Mouse (Mus musculus): Measurements from ENCODE around the gene Rab2b.
"Not testable (repeated sequence)": the region's sequence is repeated elsewhere in the genome, so short reads cannot be mapped to it uniquely, and the experiment has no call there.

Gene Rab2b

DNA sequence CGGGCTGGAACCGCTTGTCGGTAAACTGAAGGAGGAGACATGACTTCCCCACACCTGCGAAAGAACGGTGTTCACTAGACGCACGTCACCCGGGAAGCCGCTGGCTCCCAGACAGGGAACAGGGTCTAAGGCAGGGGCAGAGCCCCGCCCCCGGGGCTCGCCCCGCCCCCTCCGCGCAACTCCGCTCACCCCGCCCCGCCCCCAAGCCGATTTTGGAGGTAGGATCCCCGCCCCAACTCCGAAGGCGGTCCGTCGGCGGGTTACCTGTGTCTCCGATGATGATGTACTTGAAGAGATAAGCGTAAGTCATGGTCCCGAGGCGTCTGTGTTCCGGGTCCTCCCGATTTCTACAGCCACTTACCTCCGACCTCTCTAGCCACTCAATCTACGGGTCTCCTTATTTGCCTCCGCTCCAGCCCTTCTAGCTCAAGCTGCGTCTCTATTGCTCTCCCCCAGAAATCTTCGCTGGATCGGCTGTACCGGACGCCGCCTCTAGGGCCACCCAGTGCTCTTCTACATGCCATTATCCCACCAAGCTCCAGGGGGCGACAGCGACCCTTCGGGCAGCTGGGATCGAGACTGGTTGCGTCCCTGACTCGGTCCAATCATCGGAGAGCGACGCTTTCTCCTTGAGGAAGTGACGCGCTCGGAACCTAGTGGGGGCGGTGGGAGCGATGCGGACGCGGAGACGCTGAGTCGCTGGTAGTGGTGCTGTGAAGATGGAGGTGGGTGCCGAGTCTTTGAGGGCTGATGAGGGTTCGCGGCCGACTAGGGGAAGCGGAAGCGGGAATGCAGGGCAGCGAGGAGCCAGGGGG lies at the start of gene Rab2b, which contains the start of gene Tox4:
Rab2b (minus strand) TSS at position 614 of the 815 bp plus-strand sequence.
Tox4 (plus strand) TSS at position 215 of the 815 bp plus-strand sequence.
- DNase-seq = peak; percentile 99

DNA sequence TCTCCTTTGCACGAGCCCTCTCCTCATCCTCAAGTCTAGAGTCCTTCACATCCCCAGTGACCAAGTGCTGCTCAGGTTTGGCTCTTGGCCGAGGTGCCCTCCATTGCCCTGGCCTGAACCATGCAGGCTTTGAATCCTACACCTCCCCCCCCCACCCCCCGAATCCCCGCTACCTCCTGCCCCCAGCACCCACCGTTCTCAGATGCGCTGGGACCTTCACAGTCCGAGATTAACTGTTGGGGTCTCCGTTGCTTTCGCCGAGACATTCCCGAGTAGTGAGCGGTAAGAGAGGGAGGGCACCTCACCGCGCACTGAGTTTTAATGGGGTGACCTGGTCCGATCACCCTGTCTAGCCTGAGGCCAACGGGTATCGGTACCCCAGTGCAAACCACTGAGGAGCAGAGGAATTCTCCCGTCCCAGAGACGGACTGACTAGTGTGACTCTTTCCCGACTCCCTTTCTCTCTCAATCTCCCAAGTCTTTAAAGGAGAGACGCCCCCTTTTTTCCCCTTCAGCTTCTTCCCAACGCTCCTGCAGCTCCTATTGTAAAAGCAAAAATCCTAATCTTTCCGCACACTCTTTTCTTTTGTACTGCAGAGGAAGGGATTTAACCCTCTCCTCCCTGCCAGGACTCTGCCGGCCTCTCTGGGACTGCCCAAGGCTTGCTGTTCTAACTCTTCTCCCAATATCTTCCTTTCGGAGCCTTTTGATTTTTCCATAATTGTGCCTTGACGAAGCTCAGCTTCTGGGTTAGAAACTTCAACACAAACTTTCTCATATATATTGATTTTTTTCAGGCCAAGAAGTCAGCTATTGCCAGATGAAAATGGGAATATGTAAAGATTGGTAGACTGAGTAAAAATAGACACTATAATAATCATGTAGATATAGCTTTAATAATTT lies 48.8 kb upstream of the Rab2b start, which contains the start of gene Sall2:
Sall2 (minus strand) TSS at position 853 of the 903 bp plus-strand sequence.
- no peak for DNase-seq

DNA sequence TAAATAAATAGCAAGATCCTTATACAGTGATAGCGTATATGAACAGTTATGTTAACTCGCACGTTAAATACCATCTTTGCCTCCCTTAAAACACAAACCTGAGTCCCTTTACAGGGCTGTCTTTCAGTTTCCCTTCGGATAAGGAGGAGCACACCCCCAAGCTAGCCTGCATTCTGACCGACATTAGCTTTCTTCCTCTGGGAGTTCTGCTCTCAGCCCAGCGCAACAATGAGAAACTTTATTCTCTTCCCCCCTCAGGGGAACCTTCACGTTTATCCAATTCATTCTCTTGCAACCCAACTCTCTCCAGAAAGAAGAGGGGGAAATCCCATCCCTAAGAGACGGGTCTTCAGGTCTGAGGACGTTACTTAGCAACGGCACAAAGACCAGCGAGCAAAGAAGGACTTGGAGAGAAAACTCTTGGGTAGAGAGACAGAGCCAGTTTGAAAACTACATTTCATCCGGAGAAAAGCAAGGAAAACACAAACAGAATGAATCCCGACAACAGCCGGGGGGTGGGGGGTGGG lies 48.1 kb upstream of the Rab2b start:
- no peak for DNase-seq

DNA sequence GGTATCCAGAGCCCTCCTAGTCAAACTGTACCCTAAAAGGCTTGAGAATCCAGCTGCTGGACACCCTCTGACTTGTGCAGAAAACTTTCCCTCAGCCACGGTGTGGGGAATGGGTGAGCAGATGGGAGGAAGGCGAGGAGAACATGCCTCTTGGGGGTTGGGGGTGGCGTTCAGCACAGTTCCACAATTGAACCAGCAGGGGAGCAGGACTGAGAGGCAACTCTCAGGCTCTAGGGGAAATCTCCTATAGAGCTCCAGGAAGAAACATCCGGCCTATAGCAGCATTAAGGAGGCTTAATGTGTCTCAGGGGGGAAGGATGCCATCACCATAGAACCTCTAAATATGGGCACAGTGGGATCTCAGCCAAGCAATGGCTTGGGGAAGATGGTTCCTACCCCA lies 46.5 kb upstream of the Rab2b start:
- no peak for DNase-seq

DNA sequence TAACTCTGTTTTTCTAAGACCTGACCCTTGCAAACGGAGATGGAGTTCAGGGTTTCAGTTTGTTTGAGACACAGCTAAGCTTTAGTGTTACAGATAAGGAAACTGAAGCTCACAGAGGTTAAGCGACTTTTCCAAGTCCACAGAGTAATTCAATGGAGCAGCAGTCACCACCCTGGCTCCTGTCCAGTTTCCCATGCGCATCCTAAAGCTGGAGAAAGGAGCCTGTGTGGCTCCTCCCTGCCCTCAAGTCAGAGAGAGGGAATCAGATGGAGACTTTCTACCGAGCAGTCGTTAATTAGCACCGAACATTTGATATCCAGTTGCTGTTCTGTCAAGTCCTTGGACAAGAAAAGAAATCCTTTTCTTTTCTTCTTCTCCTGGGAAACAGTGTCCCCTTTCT lies 40.0 kb upstream of the Rab2b start:
- no peak for DNase-seq

DNA sequence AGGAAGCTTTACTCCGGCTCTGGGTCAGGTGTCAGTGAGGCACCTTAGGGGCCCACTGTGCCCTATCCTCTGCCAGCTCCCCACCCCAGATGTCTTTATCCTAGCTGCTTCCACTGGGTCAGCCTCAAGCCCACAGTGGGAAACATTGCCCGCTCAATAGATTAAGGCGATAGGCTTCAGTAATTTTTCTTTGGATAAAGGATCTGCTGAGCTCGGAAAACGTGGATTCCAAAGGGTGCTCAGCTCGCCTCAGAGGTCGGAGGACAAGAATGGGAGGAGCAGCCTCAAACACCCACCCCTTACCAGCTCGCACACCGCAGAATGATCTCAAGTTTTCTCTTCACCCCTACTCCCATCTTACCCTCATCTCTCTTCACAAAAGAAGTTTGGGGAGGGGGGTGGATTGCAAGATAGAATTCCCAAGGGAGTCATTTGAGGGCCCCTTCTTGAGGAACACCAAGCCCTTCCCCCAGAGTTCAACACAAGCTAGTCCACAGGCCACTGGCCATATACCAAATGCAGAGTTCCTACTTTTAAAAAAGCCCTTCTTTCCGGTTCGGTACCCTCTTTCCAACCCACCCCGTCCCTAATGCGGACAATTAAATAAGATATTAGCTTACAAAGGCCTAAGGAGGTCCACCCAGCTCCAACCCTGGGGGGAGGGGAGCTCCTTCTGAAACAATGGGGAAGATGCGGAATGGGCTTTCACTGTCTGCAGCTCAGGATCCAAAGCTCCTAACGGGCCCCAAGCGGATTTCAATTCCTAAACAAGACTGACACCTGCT lies 37.3 kb upstream of the Rab2b start:
- DNase-seq = peak; percentile 57

DNA sequence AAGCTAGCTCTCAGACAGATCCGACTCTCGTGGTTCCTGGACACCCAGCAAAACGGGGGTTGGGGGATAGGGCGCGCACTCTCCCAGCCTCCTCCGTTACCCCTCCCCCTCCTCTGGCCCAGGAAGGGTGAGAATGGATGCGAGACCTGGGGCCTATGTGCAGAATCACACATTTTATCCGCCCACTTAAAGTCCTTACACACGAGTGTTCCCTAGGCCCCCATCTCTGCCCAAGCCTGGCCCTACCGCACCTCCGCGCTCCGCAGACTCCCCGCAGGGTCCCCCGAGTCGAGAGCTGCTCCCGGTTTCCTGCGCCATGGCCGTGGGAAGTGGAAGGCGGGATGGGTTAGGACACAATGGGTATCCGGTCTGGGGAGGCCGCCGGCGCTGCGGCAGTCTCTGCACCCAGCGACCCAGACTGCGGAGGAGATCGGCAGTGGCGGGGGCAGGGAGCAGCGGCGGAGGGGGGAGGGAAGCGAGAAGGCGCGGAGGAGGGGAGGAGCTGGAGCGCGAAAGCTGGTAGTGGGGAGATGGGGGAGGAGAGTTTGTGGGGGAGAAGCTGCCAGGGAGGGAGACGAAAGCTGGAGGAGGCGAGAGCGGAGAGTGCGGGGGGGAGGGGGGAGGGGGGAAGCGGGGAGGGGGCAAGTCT lies 36.6 kb upstream of the Rab2b start:
- peak; percentile 71 for DNase-seq

DNA sequence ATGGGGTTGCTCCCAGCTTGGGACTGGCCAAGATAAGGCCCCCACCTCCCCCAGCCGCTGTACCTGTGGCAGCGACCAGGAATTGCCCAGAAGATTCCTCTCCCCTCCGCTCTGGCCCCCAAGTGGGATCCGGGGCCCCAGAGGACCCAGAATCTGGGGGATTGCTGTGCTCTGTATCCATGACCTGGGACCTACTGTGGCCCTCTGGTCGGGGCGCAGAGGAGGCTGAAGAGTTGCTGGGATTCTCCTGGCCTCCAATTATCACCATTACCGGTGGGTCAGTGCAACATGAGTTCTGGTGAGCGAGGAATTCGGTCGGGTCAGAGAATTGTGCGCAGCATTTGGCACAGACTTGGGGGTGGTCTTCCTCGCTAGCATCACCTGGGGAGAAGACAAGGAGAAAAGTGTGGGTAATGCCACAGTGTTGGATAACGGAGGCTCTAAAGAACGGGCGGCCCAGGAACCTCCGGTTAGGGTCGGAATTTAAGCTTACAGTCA lies 36.0 kb upstream of the Rab2b start:
- no peak for DNase-seq

DNA sequence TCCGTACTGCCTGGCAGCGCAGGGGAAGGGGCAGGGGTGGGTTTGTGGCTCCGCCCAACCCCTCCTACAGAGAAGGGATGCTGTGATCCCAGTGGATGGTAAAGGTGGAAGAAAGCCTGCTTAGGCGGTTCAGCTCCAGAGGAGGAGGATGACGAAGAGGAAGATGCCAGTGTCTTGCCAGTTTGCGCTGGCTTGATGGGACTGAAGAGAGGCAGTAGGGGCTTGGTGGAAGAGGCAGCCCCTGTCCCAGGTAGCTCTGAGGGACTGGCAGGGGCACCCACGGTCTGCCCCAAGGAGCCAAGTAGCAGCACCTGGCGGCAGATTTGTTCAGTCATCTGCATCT lies 35.4 kb upstream of the Rab2b start:
- no peak for DNase-seq

DNA sequence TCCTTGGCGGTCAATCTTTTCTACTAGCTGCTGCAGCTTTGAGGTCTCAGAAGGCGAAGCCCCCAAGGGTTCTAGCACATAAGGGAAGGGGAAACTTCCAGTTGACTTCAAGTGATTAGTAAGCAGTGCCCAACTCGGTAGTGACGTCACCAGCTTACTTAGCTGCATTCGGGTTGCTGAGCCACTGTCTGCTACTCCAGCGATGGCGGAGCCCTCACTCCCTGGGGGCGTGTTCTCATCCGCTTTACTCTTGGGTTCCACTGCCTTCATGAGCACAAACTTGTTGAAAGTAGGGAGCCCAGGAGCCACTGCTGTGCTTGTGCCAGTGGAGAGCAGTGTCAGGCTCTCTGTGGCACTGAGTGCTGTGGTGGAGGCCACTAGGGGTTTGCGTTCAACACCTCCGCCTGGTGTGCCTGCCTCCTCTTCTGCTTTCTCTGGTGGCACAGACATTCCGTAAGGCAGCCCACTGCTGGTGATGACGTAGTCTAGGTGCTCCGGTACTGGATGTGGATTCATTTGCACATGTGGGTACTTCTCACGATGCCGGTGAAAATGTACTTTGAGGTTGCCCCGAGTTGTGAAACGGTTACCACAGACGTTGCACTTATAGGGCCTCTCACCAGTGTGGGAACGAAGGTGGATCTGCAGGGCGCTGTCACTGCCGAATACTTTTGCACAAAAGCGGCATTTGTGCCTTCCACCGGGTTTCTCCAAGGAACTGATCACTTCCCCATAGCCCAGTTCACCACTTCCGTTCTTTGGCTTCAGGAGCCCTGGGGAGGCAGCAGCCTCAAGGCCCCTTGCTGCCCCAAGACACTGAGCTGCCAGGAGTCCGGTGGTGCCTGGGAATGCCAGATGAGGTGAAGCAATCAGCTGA lies 34.8 kb upstream of the Rab2b start:
- DNase-seq = no peak

DNA sequence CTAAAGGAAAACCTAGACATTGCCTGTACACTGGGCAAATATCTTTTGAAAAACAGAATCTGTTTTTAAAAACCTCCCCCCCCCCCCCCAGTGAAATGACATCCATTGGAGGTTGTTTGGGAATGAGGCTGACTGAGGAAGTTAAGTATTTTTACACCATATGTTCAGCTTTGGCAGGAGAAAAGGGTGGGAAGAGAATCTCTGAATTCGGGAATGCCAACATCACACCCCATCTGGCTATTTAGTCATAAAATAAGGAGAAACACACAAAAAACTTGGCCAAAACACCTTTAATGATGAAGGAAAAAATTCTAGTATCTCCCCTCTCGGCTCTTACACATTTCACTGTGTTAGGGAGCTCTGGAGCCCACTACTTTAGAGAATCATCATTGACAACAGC lies 31.6 kb upstream of the Rab2b start:
- no peak for DNase-seq

DNA sequence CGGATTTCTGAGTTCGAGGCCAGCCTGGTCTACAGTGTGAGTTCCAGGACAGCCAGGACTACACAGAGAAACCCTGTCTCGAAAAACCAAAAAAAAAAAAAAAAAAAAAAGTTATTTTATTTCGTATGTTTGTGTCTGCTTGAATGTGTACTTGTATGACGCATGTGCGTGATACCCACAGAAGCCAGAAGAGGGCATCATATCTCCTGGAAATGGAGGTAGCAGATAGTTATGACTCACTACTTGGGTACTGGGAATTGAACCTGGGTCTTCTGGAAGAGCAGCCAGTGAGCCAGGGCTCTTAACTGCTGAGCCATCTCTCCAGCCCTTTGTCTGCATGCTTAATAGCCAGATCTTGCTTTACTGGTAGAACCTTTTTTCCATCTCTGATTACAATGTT lies 31.0 kb upstream of the Rab2b start:
- not testable (repeated sequence) for DNase-seq

DNA sequence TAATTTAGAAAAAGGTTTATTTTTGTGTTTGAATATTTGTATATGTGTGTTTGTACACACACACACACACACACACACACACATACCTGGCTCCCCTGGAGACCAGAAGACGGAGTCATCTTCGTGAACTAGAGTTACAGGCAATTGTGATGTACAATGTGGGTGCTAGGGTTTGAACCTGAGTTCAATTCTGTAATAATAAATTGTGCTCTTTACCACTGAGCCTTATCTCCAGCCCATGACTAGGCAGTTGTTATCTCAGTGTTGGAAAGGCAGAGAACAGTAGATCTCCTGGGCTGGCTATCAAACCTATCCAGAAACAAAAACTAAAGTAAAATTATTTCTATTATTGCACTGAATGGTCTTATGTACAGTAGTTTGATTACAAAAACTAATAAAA lies 26.8 kb upstream of the Rab2b start:
- no peak for DNase-seq

DNA sequence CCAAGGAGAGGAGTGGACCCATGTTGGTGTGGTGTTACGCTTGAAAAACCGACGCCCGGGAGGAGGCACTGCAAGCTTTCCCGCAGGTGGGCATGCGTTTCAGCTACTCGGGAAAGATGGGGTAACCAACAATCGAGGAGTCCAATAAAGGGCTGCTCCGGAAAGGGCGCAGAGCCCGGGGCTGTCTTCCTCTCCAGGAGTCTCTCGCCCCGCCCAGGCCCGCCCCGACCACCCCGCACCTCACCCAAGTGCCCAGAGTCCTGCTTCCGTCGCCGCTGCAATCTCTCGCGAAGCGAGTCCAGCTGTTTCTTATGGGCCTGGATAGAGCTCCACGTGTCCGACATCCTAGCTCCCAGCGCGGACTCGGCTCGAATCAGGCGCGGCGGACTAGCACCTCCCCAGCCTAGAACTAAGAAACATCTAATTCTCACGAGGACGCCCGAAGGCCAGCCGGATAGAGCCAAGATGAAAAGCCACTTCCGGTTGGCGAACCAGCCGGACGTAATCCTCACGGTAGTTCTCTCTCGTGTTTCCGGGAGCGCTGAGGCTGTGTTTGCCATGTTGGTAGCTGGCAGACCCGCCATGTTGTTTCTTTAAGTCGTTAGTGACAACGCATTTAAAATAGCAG lies 25.4 kb upstream of the Rab2b start, which contains the start of gene Mettl3:
Mettl3 (minus strand) TSS at position 485 of the 628 bp plus-strand sequence.
- peak; percentile 93 for DNase-seq

DNA sequence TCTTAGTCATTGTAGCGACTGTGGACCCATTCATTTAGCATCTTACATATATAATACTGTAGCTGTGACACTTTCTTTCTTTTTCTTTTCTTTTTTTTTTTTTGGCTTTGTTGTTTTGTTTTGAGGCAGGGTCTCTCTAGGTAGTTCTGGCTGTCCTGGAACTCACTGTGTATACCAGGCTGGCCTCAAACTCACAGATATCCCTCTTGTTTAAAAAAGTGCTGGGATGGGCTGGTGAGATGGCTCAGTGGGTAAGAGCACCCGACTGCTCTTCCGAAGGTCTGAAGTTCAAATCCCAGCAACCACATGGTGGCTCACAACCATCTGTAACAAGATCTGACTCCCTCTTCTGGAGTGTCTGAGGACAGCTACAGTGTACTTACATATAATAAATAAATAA lies 24.2 kb upstream of the Rab2b start:
- not testable (repeated sequence) for DNase-seq

DNA sequence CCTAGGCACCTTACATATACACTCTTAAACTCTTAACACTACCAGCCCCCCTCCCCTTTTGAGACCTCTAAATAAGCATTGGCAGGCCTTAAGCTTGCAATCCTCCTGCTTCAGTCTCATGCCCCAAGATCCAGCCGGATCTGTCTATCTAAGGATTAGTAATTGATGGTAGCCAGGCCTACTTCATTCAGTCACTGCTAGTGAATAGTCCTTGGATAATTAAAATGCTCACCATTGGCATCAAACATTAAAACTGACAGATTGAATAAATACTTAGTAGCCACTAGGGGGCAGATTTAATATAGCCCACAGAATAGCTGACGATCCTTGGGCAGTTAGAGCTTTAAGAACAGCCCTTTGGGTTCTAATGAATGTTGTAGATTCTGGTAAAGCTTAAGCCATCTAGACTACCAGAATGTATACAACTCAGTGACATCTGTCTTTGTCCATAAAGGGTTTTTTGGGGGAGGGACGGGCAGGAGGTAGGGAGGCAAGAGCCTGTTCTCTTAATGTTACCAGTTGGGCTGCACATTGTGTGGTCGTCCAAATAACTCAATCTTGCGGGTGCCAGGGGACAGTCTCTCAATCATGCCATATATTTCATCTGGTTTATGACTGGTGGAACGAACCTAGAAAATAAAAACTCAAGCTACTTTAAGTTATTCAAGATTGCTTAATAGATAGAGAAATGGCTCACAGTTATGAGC lies 16.4 kb upstream of the Rab2b start:
- no peak for DNase-seq

DNA sequence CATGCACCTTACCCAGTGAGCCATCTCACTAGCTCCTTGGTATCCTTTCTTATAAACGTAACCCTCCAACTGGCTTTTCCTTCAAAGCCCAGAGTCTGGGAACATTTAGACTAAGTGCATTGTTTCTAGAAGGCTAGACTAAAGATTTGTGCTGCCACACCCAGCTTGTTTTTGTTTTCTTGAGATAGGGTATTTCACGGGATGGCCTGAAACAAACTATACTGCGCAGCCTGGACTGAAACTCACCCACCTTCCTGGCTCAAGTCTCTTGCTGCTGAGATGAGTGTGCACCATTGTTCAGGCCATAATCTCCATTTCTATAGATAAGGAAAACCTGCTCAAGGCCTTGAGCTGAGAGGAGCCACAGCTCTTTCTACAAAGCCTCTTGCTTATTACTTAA lies 4.8 kb upstream of the Rab2b start:
- no peak for DNase-seq

DNA sequence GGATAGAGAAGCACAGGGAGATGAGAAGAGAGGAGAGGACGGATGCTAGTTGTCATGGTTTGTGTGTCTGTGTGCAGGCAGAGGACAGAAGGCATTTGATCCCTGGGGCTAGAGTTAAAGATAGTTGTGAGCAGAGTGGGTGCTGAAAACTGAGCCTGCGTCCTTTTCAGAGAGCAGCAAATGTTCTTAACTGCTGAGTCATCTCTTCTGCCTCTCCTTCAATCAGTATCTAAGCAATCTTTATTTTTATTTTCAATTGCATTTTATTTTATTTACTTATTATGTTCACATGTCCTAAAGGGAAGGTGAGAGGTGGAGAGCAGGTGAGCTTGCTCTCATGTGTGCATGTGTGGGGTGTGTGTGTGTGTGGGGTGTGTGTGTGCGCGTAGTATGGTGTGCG lies 4.3 kb upstream of the Rab2b start:
- no peak for DNase-seq

DNA sequence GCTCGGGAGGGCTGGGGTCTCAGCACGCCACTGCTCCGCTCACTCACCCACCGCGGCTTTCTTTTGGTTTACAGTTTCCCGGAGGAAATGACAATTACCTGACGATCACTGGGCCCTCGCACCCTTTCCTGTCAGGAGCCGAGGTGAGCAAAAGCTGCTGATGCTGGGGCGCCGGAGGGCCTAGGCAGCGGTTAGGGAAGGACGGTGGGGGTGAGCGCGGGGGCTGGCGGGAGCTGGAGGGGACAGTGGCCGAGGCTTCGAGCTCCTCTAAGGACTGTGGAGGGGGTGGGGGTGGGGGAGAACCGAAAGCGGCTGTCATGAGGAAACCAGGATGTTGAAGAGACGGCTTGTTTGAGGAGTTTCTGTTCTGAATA lies 389 bp upstream of the Rab2b start:
- DNase-seq = no peak

DNA sequence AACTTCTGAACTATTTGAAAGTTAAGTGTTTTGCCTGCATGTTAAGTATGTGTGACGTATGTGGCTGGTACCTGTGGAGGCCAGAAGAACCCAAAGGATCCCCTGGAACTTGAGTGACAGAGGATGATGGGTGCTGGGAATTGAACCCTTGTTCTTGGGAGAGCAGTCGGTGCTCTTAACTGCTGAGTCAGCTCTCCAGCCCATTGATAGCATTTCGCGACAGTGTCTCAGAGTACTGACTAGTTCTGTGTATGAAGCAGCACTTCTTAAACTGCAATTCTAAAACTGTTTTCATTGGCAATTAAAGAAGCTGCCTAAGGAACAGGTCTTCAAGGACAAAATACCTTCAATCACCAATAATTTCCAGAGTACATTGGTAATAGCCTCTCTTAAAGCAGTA lies 2.1 kb downstream of the Rab2b start:
- no peak for DNase-seq

Data from kidney, adult 18-20 months (tissue).